Mouse (Mus musculus) splenic B cell, adult 2 months (primary cell): ENCODE results near the gene Tmsb10.
A peak's percentile ranks its signal among the peaks of the same experiment; 100 is the strongest.

Source experiments
- DNase-seq: peaks from one replicate; pipeline ENCODE4 v3.0.0-alpha.2; 2011; ENCODE audit warnings: low read depth, low spot score
- H3K27me3 ChIP-seq: 2 replicates; pipeline ENCODE4 v1.6.1; 2012; ENCODE audit warnings: mild to moderate bottlenecking, low read length, moderate library complexity, mixed read lengths; ENCODE audit not compliant: control insufficient read depth, poor library complexity, insufficient read depth, severe bottlenecking
- H3K36me3 ChIP-seq: 2 replicates; pipeline ENCODE4 v1.6.1; 2012; ENCODE audit warnings: mild to moderate bottlenecking, low read length, moderate library complexity, mixed read lengths; ENCODE audit not compliant: control insufficient read depth, poor library complexity, insufficient read depth, severe bottlenecking

The Tmsb10 gene

DNA sequence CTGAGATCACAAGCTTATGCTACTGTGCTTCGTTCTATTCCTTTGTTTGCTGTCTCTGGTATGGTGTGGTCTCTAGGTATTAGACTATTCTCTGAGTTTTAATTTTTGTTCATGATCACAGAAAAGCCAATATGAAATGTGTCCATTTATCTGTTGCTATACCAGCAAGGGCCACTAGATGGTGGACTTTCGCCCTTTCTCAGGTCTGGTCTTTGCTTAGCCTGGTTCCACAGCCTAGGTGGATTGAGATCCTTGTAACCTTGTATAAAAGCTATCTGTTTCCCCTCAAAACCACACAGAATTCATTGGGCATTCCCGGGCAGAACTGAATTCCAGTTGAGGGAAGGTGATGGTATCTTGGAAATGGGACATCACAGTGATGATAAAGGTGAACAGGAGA lies 18.1 kb downstream of the Tmsb10 start:
- peak; percentile 87 for DNase-seq
- Histone ChIP-seq H3K36me3 (no peaks in the 10 kb centered on the region), H3K27me3 (no peaks in the 10 kb centered on the region)

DNA sequence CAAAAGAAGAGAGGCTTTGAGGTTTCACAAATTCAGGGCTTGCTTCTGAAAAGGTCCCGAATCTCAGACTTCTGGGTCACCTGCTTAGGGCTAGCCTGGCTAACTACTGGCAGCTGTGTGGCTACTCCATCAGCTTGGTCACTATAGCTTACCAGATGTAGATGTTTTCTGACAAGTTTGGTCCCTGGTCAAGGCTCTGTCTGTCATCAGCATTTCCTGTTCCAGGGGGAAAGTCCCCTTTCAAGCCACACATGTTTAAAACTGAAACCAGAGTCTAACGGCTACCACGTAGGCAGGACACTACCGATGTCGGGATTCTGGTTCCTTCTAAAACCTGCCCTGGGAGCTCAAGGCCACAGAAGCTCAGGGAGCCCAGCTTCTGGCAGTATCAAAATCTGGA lies 20.7 kb downstream of the Tmsb10 start:
- DNase-seq, result peak; percentile 72
- Histone ChIP-seq H3K36me3 (no peaks in the 10 kb centered on the region), H3K27me3 (no peaks in the 10 kb centered on the region)

DNA sequence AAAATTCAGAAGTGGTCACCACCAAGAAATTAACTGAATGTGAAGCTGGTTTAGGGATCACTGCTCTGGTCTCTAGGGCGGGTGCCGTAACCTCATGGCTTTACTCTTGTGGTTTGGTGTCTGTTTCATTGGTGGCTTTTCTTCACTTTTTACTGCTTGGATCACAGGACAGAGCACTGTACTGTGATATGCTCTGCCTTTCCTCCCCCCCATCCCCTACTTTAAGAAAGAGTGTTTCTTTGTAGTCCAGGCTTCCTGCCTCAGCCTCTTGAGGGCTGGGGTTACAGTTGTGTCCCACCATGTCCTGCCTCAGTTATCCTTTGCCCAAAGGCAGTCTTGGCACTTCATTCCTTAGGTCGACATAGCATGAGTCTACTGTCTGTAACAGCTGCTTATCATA lies 21.1 kb downstream of the Tmsb10 start:
- Histone ChIP-seq H3K27me3 (no peaks in the 10 kb centered on the region), H3K36me3 (no peaks in the 10 kb centered on the region)
- DNase-seq, result peak; percentile 33

DNA sequence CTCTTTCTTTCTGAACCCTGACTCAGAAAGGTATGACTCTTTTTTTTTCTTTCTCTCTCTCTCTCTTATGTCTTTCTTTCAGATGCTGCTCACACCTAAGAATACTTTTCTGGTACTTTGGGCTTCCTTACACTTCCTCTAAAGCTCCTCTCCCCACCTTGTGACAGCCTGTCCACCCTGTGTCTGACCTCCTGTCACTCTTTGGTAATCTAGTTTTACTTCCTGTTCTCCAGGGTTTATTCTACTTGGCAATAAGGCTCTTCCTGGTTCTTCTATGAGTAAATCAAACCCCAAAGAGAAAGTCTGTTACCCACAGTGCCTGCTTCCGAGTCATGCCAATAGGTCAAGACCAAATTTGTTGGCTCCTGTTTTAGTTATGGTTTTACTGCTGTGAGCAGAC lies 25.6 kb downstream of the Tmsb10 start:
- H3K27me3 ChIP-seq, result no peaks in the 10 kb centered on the region
- H3K36me3 ChIP-seq, result no peaks in the 10 kb centered on the region
- DNase-seq, result no peak

DNA sequence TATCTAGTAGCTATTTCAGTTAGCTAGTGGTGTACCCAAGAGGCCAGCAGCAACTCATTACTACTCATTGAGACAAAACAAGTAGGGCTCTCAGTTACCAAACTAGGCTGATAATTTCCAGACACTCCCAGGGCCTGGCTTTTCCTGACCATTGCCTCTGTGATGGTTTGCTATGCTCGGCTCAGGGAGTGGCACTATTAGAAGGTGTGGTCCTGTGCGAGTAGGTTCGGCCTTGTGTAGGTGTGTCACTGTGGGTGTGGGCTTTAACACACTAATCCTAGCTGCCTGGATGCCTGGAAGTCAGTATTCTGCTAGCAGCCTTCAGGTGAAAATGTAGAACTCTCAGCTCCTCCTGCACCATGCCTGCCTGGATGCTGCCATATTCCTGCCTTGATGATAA lies 27.0 kb downstream of the Tmsb10 start:
- H3K27me3 ChIP-seq, result no peaks in the 10 kb centered on the region
- no peak for DNase-seq
- no peaks in the 10 kb centered on the region for H3K36me3 ChIP-seq

DNA sequence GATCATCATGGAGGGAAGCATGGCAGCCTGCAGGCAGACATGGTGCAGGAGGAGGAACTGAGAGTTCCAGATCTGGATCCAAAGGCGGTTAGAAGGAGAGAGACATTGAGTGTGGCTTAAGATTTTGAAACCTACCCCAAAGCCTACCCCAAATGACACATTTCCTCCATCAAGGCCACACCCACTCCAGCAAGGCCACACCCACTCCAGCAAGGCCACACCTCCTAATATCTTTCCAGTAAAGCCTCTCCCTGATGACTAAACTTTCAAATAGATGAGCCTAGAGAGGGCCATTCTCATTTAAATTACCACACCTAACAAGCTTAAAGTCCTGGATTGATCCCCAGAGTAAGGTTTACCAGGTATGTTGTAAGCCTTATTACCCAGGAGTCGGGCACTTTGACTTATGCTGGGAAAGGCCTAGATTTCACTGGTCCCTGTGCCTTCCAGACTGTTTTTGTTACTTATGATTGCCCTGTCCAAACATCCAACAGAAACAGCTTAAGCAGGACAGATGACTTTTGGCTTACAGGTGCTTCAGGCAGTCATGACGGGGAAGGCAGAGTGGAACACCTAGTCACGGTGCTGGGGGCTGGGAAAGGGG lies 28.7 kb downstream of the Tmsb10 start:
- Histone ChIP-seq H3K36me3 (no peaks in the 10 kb centered on the region), H3K27me3 (no peaks in the 10 kb centered on the region)
- no peak for DNase-seq

DNA sequence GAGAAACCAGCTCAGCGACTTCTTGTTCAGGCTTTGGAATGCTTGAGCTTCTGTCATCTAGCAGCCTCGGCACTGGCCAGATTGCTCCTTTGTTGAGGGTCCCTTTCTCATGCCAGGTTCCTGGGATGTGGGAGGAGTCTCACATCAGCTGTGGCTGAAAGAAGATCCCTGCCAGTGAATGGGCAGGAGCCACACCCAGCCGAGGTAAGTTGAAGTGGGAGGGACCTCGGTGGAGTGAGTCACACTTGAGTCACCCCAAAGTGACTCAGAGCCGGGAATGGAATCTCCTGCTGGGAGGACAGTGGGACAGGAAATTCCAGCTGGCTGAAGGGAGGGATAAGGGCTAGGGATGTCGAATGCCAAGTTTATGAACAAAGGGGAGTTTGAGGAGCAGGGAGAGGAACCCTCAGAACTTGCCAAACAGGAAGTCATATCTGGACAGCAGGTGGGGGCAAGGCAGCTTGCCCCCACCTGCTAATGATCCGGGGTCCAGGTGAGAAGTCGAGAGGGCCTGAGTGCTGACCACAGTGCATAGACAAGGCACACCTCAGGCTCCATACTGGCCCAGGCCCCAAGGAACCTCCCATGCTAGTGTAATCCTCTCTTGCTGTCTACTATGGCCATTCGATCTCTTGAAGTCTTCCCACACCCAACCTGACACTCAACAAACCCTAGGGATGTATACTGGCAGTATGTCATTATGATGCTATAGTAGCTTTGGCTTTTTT lies 31.6 kb downstream of the Tmsb10 start:
- no peaks in the 10 kb centered on the region for H3K36me3 ChIP-seq
- no peak for DNase-seq
- H3K27me3 ChIP-seq, result no peaks in the 10 kb centered on the region

DNA sequence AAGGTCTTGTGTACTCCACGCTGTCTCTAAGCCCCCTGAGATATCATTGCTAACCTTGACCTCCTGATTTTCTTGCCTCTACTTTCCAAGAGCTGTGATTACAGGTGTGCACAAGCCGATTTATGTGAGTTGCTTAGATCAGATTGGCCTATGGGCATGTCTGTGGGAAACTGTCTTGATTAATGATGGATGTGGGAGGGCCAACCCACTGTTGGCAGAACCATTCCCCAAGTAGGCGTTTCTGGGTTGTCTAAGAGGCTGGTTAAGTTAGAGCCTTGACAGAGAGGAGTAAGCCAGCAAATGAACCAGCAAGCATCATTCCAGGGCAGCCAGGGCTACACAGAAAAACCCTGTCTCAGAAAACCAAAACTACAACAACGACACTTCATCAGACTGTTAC lies 32.5 kb downstream of the Tmsb10 start:
- H3K27me3 ChIP-seq, result no peaks in the 10 kb centered on the region
- DNase-seq, result no peak
- H3K36me3 ChIP-seq, result no peaks in the 10 kb centered on the region

DNA sequence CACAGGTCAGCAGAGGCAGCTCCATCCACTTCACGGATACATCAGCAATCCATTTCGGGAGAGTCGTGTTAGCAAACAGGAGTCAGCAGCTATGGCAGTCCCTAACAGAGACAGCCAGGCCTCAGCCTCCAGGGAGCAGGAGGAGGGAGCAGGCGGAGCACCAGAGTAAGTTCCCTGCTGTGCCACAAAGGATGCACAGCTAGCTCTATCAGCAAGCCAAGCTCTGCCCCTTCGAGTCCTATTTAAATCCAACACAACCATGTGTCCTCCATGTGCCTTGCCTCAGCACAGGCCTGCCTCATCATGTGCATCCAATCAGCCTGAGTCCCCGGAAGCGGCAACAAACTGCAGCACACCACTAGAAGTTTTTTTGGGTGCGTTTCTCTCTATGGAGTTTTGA lies 35.2 kb downstream of the Tmsb10 start:
- H3K27me3 ChIP-seq, result no peaks in the 10 kb centered on the region
- H3K36me3 ChIP-seq, result no peaks in the 10 kb centered on the region
- no peak for DNase-seq

DNA sequence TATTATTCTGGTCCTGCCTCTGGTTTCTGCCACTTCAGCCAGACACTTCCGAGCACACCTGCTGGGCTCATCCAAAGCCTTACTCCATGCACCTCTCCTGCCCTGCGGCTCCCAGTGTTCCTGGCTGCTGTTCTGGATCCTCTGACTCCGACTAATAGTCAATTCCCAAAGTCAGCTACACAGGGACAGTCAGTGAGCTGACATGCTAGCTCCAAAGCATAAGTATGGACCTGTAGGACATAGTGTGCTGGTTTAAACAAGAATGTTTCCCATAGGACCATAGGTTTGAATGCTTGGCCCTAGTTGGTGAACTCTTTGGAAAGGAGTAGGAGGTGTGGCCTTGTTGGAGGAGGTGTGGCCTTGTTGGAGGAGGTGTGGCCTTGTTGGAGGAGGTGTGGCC lies 37.5 kb downstream of the Tmsb10 start:
- no peak for DNase-seq
- Histone ChIP-seq H3K36me3 (no peaks in the 10 kb centered on the region), H3K27me3 (no peaks in the 10 kb centered on the region)

DNA sequence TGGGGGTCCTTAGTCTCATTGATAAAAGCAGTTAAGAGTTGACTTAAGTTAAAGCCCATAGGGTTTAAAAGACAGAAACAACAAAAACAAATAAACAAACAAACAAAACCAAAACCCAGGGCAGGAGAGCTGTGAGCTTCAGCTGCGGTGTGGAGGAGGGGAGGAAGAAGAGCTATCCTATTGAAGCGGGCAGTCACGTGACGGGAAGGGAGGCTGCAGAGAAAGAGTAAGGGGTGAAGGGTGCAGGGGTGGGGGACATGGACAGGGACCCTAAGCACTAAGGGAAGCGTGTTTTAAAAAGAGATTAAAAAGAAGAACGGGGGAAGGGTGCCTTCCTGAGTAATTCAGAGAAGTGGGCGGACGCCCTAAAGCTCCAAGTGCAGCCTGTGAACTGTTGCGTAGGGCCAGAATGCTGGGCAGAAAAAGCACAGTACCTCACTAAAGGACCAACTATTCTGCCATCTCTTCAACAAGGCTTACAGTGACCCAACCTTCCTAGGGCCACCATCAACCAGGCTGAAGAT lies 40.0 kb downstream of the Tmsb10 start:
- Histone ChIP-seq H3K27me3 (no peaks in the 10 kb centered on the region), H3K36me3 (no peaks in the 10 kb centered on the region)
- DNase-seq, result no peak

DNA sequence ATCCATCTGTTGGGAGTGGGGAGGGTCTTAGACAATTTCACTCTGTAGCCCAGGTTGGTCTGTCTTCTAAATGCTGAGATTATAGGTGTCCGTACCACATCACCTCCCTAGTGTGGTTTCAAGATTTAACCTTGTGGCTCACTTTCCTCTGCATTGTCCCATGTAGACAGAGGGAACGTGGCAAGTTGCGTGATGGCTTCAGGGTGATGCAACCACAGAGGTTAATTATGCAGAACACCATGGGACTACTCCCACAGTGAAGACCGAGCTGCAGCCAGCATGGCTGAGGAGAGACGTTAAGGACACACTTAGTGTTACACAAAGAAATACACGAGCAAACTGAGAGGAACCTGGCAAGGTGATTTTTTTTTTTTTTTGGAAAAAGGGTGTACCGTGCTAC lies 42.2 kb downstream of the Tmsb10 start:
- no peak for DNase-seq
- H3K27me3 ChIP-seq, result no peaks in the 10 kb centered on the region
- H3K36me3 ChIP-seq, result no peaks in the 10 kb centered on the region

DNA sequence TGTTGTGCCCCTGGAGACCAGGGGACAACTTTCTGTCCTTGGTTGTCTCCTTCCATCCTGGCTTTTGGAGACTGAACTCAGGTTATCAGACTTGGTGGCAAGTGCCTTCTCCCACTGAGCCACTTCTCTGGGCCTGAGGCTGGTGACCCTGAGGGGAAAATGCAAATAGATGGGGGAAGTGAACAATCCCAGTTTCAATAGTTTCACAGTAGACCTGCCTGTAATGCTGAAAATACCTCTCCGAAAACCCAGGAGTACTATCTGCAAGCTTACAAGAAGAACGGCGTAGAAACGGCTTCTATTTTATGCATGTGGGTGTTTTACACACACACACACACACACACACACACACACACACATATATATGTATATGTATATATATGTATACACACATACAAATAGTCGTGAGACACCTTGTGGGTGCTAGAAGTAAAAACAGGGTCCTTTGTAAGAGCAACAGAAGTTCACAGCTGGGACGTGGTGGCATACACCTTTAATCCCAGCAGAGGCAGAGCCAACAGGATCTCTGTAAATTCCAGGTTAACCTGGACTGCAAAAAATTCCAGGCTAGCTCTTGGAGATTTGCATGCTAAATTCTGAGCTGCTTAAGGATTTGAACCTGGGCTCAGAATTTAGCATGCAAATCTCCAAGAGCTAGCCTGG lies 44.3 kb downstream of the Tmsb10 start:
- peak; percentile 32 for DNase-seq
- H3K27me3 ChIP-seq, result no peaks in the 10 kb centered on the region
- H3K36me3 ChIP-seq, result no peaks in the 10 kb centered on the region

DNA sequence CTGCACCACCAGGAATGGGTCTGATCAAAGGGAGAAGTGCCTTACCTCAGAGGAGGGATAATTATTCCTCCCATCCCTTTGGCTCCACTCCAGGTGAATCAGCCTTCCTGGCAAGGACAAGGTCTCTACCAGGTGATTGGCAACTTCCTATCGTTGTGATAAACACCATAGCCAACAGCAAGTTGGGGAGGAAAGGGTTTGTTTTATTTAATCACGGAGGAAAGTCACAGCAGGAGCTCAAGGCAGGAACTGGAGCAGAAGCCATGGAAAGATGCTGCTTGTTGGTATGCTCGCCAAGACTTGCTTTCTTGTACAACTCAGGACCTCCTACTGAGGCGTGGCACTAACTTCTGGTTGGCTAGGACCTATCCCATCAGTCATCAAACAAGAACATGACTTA lies 47.3 kb downstream of the Tmsb10 start:
- no peak for DNase-seq
- no peaks in the 10 kb centered on the region; the same call in 1 of the 2 replicates for H3K27me3 ChIP-seq
- no peaks in the 10 kb centered on the region for H3K36me3 ChIP-seq
